Mouse (Mus musculus): ENCODE measurements around the gene Casz1.

DNA sequence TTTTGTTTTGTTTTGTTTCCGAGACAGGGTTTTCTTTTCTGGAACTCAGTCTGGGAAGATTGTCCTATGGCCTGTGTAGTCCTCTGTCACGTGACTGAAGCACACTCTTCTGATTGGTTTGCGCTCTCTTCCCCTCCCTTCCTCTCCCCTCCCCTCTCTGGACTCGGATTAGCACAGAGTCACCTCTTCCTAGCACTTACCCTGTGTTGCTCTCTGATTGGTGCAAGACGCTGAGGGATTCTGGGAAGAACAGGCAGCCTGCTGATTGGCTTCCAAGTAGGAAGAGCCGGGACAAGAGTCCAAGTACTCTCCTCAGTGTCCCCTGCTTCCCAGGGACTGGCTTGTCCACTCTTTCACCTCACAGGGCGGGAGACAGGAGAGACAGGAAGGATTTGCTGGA, 26.1 kb downstream of the Casz1 start:
- TF ChIP-seq CTCF (IDR thresholded peaks at IDR 0.05; ENCODE audit: low read depth): no peak
- no peak for TF ChIP-seq EP300 (IDR thresholded peaks at IDR 0.05; ENCODE audit: low read depth)

Measured in liver, embryonic 14.5 days (tissue).